Mouse (Mus musculus) embryonic fibroblast, embryonic 13.5 days (primary cell): ENCODE measurements around the gene Set.

ENCODE experiments used
- CTCF ChIP-seq: IDR thresholded peaks from 2 replicates; pipeline ENCODE4 v1.5.1; 2011; ENCODE audit warnings: mild to moderate bottlenecking, control low read depth, low read length, moderate library complexity, borderline replicate concordance; ENCODE audit not compliant: insufficient read depth
- POLR2A ChIP-seq: IDR thresholded peaks from 2 replicates; pipeline ENCODE4 v1.6.1; 2011; ENCODE audit warnings: low read depth, mild to moderate bottlenecking, control low read depth, low read length, moderate library complexity

- no peak for TF ChIP-seq CTCF
- TF ChIP-seq POLR2A = no peak
These were observed 62.5 kb downstream of the Set start for GRCm38 (mm10) chr2:30119641-30120051.
